Mouse (Mus musculus) kidney, adult 18-20 months (tissue): ENCODE measurements around the gene Krt10.

Experiments used
- DNase-seq: peaks from one replicate; pipeline ENCODE4 v3.0.0; 2021

Krt10 gene

DNA sequence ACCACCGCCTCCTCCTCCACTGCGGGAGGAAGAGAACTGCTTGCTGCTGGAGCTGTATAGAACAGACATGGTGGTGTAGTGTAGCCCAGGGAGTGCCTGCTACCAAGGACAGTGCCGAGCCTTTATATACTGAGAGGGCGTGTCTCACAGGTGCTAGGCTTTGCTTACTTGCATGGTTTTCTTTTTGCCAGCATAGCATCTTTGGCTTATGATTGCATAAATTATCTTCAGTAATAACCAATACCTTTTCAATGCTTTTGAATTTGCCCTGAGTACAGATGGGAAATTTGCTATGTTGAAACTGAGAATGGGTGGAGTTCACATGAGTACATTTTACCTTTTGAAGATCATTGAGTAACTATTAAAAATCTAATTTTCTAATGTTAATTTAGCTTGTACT, at the start of gene Krt10:
Gene Krt10 (minus strand): TSS at position 101 of the 400 bp plus-strand sequence.
- DNase-seq = no peak

DNA sequence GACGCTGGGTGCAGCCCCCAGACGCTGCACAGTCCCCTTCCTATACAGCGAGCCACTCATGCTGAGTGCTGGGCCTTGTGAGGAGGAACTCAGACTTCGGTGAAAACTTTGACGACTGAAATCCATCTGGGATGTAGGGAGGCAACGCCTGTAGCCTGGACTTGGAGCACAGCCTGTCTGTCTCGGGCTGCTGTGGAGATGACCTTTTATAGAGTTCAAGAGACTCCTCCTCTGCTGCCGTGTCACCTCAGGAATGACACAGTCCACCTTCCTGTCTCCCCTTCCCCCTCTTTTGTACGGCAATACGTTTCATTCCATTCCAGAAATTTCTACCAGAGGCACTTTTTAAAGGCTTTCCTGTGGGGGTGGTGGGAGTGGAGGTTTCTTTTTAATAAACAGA, 48.8 kb upstream of the Krt10 start, which contains the start of gene Krt20:
Gene Krt20 (minus strand): TSS at position 179 of the 400 bp plus-strand sequence.
- no peak for DNase-seq

DNA sequence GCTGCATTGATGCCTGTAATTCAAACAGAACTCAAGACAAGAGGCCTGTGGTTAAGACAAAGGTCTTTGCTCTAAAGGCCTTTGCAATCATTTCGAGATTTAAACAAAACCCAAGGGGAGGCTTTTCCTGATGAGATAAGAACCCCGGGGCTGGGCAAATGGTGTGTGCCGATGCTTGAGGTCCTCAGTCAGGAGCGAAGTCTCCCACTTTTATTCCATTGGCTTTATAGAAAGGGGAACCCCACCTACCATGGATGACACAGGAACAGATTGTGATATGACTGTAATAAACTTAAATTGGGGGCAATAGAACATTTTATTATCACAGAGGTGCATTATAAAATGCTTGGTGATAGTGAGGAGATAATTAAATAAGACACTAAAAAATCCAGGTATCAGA, 47.5 kb upstream of the Krt10 start:
- DNase-seq = no peak

DNA sequence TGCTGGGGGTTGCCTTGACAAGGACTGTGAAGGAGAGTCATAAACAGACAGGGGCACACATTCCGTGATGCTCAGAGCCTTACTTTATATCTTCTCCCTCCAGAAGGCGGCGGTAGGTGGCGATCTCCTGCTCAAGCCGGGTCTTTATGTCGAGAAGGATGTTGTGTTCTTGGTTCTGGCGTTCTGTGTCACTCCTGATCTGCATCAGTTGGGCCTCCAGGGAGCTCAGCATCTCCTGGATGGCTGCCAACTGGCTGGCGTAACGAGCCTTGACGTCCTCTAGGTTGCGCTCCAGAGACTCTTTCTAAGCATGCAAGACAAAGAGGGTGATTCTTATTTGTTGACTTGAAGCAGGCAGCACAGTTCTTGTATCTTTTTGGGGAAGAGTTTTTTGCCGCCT, 41.5 kb upstream of the Krt10 start:
- peak; percentile 47 for DNase-seq

DNA sequence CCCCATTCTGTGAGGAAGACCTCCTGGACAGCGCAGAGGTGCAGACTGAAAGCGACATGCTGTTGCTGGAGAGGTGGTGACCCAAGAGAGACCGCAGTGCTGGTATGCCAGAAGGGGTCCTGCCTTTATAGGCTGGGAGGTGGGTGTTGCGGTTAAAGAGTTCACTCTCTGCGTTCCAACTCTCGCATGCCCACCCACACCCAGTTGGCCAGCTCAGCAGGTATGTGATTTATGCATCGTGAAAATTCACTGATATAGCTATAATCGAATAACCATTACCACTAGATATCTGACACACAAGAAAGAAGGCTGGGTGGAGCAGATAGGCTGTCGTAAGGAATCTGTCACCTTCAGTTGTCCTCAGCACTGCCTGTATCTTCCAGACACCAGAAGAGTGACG, 33.0 kb upstream of the Krt10 start, which contains the start of gene Krt12:
Gene Krt12 (minus strand): TSS at position 101 of the 400 bp plus-strand sequence.
- DNase-seq = no peak

DNA sequence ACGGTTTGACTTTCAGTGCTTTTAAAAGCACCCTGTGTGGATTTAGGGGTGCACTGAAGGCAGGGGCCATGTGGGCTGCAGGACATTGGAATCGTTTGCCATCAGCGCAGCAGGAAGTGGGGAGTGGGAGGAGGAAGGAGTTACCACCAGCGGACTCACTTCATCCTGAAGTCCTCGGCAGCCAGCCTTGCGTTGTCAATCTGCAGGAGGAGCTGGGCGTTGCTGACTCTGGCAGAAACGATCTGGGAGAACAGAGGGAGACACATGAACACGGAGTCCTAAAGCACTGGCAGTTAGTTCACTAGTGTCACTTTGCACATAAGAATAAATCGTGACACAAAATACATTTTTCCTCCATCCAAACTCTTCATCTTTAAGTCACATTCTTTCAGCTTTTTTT, 31.4 kb upstream of the Krt10 start:
- DNase-seq = no peak

DNA sequence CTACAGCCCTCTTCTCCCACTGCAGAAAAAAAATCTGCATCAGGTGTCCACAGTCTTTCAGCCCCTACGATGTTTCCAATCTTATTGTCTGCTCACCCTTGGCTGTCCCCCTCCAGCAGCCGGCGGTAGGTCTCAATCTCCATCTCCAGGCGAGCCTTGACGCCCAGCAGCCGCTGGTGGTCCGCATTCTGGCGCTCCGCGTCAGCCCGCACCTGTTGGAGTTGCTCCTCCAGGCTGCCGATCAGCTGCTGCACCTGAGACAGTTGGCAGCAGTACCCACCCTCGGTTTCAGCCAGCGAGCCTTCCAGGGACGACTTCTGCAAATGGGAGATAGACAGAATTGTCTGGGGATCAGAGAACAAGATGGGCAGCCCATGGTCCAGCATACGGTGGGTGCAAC, 28.7 kb upstream of the Krt10 start:
- no peak for DNase-seq

DNA sequence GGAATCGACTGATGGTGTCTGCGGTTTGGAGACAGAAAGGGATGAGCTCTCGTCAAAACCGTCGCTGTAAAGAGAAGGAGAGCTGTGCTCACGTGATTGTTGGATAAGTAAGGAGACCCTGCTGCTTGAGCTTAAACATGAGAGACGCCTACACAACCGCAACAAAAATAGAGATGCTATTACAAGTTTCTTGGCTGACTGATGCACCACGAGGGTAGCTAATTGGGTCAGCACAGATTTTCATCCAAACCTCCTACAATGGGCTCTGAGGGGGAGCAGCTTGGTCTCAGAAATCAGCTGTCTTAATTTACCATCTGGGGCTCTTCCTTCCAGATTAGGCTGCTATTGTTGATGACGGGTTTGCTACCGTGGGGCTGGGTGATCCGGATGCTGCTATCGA, 27.7 kb upstream of the Krt10 start:
- no peak for DNase-seq

DNA sequence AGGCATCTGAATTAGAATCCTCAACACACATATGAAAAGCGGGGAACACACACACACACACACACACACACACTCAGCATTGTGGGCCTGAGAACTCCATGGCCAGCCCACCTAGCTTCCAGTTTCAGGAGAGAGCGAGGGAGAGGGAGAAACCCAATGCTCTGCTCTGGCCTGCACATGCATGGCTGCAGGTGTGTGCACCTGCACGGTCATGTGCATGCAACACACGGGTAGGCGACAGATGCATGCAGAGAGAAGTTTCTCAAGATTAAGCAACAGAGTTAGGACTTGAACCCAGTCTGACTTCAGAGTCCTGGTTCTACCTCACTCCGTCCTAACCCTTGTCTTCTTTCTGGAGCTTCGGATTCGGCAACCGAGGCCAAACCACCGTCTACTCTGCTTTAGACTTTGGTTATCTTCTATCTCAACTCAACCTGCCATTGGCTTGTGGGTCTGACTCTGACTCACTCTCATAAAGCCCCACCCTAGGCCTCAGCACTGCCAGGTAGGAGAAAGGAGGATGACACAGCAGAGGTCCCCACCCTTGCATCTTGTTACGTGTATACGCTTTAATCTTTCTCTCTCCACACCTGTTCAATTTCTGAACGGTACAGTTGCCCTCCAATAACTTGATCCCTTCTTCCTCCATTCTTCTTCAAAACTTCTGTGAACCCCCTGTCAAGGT, 25.4 kb upstream of the Krt10 start:
- DNase-seq = no peak

DNA sequence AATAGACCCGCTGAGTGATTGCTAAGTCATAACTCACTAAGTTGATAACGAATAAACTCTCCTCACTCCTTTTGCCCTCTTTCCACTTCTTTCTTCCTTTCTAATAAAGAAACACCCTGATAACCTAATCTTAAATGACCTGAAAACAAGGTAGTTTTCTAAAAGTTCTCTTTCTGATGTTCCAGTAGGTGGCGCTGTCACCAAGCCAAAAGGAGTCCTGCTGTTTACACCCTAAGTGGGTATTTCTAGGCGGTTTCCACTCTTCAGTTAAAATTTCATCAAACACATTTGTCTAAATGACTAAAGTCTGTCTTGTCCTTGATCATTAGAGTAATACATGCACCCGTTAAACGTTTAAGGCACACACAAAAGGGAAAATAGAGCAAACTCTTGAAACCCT, 24.1 kb upstream of the Krt10 start:
- peak; percentile 25 for DNase-seq

DNA sequence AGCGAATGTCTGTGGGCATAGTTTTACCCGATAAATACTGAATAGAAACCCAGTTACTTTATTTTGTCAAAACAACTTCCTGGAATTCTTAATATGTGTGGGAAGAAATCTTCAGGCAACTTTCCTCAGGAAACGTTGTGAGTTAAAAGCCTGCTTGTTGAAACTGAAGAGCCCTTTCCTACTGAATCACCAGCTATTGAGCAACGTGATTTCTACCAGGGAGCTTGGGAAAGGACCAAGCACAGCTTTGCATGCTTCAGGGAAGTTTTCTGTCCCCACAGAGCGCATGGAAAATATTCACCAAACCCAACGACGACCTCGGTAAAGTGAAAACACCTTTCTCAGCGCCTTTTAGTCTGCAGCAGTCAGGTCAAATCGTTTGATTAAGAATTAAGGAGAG, 17.0 kb upstream of the Krt10 start:
- DNase-seq = no peak

DNA sequence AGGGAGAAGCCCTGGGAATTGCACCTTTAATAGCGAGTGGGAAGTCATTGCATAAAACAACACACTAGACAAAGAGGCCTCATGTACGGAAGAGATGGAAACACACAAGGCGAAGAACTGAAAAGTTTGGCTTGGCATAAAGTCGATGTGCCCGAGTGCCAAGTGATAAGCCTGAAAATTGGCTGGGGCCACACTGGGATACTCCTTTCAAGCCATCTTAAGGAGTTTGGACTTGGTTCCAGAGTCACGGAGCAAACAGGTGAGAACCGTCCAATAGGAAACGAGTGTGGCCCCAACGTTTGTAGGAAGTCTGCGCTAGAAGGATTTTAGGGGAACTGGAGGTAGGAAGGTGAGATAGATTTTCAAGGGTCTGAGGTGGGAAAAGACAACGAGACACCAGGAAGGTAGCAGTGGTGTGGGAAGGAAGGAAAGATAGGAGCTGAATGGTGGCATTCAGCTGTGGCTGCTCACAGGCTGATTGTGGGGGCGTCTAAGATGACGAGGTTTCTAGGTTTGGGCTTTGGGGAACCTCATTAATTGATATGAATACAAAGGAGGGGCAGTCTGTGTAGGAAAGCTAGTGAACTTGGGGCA, 10.9 kb upstream of the Krt10 start:
- no peak for DNase-seq

DNA sequence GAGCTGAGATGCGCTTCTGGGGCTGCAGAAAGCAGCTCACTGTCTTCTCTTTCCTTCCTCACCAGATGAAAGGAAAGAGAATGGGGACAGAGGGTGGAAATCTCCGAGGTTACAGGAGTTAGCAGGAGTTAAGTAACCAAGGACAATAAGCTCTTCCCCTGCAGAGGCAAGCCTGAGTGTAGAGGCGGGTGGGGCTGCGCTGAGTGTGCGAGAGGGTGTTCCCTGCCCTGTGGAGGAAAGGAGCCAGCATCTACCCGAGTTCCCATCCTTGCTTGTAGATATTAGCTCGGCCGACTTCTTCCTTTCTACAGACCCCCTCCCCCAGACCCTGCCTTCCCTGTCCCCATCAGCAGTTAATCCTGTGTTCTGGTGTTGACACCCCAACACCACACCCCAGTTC, 9.7 kb upstream of the Krt10 start:
- DNase-seq = no peak

DNA sequence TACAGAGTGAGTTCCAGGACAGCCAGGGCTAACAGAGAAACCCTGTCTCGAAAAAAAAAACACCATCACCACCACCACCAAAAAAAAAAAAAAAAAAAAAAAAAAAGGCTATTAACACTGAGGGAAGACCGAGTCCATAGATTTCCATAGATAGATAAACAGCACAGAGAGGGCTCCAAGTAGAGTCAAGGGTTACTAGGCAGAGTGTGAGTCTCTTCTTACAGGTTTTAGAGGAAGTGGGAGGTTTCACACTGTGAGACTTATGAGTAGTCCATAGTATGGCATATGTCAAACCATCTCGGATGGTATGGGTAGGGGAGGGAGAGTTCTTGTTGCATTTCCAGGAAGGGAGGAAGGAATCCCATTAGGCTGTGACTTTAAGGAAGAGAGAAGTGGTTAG, 8.9 kb upstream of the Krt10 start:
- DNase-seq = no peak

DNA sequence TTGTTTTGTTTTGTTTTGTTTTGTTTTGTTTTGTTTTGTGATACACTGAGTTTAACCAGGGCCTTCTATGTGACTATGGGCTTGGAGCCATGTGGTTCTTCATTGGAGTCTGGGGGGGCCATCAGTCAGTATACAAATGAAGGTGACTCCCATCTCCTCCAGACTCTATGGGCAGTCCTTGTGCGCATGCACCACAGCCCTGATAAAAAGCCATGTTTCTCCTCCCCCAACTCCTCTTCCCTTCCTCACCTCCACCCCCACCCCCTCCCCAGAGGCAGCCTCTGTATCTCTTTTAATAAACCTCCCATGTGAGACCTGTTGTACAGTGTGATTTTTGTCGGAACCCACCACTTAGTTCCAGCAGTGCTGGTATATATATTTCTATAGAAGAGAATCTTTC, 7.5 kb upstream of the Krt10 start:
- no peak for DNase-seq

DNA sequence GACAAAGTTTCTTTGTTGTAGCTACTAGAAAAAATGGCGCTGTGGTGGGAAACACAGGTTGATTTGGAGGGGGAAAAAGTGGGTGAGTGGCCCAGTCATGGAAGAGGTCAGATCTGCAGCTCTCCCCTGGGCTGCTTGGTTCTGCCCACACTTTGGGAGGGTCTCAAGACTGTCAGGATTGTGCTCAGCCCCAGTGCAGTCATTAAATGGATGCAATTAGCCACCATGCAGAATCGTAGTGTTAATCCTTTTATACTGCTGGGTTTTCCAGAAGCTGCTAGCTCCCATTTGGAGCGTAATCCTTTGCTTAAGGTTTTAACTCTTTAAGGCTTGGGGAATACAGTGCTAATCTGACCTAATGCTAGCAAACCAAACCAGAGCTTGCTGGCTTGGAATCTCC, 6.9 kb upstream of the Krt10 start:
- DNase-seq = no peak

DNA sequence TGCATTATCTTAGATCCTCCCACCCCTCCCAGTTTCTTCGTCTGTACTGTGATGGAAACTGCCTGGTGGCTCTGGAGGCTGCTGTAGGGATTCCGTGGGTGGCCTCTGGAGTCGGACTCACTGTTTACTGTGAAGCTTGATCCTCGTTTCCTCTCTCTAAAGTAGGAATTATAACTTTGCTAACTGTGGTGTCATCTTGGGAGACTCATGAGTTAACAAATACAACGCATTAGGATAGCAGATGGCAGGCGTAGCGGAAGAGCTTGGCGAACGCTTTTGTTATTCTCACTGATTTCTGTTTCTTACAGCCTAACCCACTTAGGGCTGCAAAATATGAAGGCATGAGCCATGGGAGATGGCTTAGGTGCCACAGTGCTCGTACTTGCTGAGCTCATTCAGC, 3.3 kb upstream of the Krt10 start:
- no peak for DNase-seq

DNA sequence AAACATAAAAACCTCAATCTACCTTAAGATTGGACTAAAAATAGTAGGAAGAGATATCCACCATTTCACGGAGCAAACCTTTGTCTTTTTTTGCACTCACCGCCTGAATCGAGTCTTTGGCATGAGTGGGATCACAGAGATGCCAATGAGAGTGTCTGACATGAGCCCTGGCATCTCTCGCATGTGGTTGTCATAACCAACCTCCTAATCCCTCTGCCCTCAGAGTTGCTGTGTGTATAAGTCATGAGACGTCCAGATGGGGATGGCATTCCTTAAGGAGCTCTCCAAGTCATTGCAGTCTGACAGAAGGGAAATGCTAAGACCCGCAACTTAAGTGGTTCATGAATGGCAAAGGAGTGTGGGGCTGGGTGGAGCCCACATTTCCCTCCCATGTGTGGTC, 2.2 kb upstream of the Krt10 start:
- no peak for DNase-seq

DNA sequence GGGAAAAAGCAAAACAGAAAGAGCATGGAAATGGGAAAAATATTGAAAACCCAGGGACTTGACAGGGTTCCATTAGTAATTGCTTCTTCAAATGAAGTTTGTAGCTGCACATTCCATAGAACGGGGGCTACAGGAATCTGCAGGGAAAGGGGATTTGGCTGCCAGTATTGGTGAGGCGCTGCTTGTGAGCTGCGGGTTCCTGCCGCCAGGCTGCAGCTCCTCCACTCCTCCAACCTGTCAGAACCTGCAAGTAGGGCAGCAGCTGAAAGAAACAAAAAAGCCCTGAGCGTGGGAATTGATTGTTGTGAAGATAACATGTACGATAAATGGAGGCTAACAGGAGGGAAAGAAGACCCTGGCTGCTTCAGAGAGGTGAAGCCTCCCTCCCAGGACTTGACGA, 1.7 kb upstream of the Krt10 start:
- no peak for DNase-seq

DNA sequence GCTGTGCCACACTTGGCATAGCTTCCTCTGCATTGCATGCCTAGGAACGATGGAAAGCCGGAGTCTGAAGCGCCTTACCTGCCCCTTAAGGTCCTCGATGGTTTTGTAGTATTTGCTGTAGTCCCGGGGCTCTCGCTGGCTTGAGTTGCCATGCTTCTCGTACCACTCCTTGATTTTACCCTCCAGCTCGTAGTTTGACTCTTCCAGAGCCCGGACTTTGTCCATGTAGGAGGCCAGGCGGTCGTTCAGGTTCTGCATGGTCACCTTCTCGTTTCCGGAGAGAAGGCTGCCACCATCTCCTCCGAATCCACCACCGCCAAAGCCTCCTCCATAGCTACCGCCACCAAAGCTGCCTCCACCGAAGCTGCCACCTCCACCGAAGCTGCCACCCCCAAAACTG, 503 bp downstream of the Krt10 start:
- DNase-seq = peak; percentile 16

DNA sequence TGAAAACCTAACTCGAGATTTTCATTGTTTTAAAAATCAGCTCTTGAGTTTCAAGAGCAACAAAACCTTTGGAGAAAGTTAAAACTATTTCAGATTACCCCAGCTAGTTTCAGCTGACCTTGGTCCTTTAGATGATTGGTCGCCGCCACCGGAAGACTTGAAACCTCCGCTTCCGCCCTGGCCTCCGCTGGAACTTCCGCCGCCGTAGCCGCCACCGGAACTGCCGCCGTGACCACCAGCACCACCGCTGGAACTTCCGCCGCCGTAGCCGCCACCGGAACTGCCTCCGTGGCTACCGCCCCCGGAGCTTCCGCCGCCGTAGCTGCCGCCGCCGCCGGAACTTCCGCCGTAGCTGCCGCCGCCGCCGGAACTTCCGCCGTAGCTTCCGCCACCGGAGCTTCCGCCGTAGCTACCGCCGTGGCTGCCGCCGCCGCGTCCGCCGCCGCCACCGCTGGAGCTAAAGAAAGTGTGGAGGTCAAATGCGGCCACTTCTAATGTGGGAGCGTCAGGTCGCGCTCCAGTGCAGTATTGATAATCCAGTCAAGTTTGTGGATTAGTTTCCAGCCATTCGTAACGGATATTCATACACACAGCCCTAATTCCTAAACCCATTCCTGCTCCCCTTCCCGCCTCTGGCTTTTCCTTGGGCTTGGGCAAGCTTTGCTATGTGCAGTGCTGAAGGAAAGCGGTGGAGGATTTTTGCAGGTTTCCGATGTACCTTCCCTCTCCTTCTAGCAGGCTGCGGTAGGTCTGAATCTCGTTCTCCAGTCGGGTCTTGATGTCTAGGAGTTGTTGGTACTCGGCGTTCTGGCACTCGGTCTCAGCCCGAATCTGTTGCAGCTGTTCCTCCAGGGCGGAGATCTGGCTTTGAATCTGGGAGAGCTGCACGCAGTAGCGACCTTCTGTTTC, 3.1 kb downstream of the Krt10 start:
- peak; percentile 93 for DNase-seq

DNA sequence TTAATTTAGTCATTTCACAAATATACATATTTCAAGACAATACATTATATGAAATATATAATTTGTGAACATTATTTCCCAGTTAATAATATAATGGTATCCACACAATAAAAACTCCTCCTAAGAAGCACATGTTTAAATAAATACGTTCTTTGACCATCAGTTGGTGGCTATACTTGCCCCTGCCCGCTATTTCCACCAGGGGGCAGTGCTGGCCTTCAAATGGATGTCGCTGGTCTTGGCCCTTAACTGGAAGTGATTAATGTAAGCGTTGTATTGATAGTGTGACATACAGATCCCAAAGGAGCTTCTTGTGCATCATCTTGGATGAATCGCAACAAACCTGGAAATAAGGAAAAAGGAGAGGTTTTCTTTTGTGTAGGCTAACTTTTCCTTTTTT, 9.6 kb downstream of the Krt10 start:
- peak; percentile 70 for DNase-seq

DNA sequence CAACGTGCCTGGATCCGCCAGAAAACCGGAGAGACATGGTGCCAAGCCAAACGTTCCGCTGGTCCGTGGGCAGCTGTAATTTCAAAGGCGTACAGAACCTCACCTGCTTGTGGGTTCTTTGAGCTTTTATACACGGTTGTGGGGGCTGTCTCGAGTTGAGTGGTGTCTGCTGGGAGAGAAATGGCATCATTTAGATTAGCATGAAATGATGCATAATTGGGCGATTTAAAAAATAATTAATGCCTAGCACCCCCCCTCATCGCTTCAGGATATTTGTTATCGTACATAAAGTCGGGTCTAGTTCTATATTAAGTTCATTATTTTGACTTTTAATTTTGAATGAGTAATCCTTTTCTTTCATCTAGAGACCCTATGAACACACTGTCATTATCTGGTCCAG, 14.4 kb downstream of the Krt10 start, which contains the start of gene Krt28:
Gene Krt28 (minus strand): TSS at position 101 of the 400 bp plus-strand sequence.
- no peak for DNase-seq
